Mouse (Mus musculus) CD4-positive, CD25-positive, alpha-beta regulatory T cell, adult 4 months (primary cell): ENCODE measurements around the gene Rbfox2. TPM values are rescaled to one million over a fixed set of nuclear protein-coding genes. Genes with fewer than 3 reads are reported as not detected.

ENCODE experiments used
- ATAC-seq: one replicate; pipeline ENCODE4 v1.8.0; 2017
- polyA plus RNA-seq, 2 experiments: library from polyadenylated mRNA; unstranded; fragments of 100-300 nt; shearing (Covaris generic); gene quantifications; one replicate each; pipeline ENCODE4 v1.2.1; 2017

Rbfox2 gene
- polyA plus RNA-seq, 2 experiments from 2014 or later, result not detected

DNA sequence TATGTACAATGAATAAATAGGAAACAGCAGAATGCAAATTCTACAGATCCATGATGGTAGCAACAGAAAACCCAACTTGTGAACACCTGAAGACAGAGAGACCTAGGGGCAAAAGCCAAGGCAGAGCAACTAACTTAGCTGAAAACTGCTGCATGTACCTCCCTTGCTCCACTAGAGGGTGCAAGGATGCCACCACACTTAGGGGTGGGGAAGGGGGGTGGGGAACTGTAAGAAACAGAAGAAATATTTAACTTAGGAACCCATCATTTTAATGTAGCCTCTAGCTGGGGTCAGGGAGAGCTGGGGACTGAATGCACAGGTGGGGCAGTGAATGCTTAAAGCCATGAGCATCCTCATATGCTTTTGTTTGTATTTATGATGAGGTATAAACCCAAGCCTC is 81.5 kb downstream of the Rbfox2 start:
- ATAC-seq, result no peak

DNA sequence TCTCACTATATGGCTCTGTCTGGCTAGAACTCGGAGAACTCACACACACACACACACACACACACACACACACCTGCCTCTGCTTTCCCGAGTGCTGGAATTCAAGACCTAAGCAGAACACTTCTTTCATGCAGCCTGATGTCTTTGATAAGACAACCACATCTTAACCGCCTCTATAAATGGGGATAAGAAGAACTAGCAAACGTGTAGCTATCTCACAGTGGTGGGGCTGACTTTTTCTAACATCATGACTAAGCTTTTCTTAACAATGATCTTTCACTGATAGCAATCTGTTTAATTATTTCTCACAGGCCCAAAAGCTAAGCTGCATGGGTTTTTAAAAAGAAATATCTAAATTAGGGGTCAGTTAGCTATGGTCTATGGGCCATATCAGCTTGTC is 86.0 kb downstream of the Rbfox2 start:
- ATAC-seq, result no peak

DNA sequence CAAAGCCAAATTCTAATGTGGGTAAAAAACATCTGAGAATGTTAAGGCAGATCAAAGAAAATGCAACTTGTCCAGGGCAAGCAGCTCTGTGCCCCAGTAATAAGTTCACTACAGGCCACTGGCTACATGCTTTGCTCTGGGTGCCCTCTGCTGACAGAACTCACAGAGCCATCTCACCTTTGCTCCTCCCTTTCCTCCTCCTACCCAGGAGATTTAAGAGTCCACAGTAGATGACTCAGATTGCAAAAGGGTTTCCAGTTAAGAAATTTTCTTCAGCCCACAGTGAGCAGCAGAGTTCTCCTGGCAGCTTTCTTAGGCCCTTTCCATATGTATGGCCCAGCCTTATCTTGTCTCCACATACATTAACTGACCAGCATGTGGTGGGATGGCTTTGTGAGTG is 86.7 kb downstream of the Rbfox2 start:
- ATAC-seq, result no peak

DNA sequence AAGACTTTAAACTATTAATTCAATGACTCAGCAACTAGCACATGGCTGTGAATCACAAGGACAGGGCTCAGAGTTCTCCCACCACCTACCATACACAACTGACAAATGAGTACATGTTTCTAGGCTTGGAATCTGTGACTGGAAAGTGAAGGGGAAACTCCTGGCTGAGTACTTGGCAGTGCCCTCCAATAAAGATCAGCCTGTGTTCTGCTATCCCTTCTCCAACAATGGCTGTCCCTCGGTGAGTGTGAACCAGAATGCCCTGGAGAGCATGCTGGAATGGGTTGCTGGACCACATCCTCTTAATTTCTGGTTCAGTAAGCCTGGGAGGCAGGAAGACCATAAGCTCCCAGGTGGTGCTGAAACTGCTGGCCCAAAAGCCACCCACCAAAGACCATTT is 87.2 kb downstream of the Rbfox2 start:
- no peak for ATAC-seq

DNA sequence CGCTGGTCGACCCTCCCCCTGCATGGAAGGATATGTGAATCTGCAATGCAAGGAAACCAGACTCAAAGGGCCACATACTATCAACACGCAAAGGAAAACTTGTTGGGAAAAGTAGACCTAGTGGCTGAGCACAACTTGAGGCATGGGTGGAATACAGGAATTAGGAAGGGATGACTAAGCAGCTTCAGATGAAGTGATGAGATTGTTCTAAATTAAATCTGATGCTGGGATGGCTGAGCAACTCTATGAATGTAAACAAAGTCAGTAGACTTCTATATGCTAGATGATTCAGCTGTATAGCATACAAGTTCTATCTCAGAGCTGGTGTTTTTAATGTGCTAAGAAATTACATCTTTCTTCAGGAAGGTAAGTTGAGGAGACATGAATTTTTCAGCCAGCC is 88.8 kb downstream of the Rbfox2 start:
- ATAC-seq, result no peak

DNA sequence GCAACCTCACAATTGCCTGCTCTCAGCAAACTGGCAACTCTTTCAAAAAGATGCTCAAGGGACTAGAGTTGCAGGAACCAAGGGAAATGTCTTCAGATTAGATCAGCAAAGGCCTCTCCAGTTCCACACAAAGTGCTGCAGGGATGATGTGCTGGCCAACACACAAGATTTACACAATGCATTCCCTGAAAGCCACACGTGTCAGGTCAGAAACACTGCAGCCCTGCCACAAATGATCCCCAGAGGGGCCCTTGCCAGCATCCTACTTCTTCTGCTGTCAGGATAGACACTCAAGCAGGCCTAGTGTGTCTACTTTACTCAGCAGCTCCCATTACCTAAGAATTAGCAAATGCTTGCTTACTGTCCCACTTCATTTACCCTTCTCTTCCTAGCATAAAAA is 89.3 kb downstream of the Rbfox2 start:
- ATAC-seq, result no peak

DNA sequence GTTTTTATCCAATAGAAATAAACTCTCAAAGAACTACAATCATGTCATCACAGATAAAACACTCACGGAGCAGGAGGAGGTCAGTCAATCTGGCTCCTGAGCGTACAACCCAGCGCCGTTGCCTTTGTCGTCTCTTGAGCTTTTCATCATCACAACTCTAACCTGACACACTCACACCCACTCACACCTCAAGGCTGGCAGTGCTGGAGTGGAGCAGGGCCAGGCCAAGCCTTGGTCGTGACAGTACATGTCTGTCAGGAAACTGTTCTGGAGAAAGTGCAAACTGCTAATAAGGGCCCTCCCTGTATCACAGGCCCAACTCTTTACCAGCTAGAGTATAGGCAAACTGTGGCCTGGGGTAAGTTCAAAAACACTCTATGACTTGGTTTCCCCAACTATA is 90.1 kb downstream of the Rbfox2 start:
- ATAC-seq, result no peak

DNA sequence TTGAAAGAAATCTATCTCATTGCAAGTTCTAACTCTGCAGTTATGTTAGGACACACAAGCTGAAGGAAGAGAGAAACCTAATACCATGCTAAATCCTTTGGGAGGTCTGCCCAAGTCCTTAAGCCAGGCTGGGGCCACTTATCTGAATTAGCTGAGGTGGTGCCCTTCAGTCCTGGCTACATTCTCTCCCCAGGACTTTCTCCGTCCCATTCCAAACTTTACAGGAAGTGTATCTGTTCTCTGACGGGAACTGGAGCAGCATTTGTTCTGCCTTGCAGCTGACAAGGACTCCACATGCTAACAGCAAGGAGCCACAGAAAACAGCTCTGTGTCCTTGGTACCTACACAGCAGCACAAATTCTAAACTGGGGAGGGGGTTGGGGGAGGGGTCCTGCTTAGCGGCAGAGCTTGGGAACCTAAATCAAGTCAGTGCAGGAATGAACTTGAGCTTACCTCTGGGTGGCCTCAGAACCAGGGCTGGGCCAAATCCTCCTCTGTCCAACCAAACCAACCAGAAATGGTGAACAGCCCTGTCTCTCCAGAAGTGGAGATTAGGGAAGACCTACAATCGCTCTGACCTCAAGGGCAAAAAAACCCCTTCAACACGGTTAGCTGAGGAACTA is 91.5 kb downstream of the Rbfox2 start:
- ATAC-seq, result no peak

DNA sequence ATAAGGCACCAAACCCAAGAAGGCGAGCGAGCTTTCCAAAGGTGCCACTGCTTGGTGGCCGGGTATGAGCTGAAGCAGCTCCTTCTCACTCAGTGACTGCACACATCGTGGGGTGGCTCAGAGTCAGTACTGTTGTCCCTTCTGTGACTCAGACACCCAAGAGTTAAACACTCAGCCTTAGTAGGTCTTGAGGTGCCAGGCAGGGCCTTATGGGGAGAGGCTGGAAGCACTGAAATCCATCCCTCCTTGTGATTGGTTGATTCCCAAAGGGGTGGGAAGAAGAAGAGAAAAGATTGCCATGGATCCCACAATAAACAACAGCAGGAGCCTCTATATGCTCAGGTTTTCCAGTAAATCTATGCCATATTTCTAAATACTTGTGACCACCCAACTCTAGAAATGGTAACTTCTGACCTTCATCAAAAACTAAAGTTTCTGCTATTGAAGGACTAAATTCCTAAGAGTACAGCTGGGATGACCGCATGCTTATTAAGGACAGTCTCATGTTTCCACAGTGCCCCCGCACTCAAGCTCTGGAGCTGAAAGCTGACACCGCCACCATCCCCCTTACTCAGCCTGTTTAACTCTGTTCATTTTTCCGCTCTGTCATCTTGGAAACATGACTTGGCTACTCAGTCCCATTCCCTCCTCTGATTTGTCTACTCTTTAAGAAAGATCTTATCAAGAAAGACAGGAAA is 92.2 kb downstream of the Rbfox2 start:
- no peak for ATAC-seq

DNA sequence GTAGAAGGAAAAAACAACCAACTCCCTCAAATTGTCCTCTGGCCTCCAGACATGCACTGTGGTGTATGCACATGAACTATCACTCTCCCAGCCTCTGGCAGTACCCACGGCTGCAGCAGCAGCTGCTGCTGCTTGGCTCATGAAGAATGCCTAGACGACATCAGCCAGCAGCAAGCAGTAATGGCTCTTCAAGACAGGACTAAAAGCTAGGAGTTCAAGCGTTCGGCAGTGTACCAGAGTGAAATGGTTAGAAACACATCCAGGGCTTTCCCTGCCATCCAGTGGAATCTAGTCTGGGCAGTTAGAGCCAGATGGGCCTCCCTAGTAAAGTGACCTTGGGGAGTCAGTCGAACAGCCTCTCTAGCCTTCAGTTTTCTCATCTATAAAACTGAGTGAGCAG is 93.0 kb downstream of the Rbfox2 start:
- no peak for ATAC-seq

DNA sequence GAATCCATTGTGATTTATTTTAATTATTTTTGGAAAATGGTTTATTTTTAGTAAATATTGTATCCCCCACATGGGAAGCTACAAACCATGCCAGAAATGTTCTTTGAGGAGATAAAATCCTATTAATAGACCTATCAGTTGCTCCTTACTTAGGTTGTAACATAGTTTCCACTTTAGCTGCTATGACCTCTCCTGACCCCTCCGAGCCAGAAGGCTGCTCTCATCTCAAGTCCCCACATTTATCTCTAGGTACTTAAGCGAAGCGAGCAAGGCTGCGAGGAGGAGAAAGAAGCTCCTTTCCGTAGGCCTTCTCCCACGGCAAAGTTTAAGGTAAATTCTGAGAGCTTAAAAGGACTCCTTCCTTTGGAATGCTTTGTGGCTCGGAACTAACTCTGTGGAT is 94.0 kb downstream of the Rbfox2 start:
- no peak for ATAC-seq

DNA sequence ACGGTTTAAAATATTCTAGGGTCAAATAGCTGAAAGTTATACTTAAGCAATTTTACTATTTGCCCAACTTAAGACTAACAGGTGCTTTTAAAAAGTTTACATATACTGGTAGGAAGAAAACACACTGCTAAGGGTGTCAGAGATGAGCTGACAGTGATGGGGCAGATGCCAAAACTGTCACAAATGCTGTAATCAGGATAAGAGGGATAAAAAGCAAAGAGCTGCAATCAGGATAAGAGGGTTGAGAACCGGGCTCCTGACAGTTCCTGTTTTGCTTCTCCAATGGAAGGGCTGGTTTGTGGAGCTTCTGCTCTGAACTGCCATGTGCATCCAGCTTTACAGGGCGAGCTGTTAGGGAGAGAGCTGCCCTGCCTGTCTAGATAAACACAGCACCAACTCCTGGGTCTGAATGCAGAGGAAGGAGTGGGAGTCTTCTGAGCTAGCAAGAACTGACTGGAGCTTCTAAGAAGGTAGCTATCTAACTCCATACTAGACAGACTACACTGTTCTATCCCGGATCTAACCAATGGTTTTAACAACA is 94.5 kb downstream of the Rbfox2 start:
- no peak for ATAC-seq

DNA sequence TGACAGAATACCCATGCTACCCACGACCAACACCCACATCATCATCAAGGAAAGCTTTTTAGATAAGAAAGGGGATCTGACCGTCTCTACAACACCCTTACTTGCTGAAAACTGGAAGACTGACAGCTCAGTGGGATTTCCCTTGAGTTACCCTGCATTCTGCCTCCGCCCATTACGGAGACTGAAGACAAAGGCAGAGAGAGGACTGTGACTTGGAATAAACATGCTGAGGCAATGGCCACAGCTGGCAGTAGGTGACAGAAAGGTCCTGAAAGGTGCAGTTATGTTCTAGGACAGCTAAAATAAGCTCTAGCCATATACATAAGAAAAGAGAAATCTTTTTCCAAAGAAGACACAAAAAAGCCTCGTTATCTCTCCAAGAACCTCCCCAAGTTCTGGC is 99.8 kb downstream of the Rbfox2 start:
- ATAC-seq, result no peak

DNA sequence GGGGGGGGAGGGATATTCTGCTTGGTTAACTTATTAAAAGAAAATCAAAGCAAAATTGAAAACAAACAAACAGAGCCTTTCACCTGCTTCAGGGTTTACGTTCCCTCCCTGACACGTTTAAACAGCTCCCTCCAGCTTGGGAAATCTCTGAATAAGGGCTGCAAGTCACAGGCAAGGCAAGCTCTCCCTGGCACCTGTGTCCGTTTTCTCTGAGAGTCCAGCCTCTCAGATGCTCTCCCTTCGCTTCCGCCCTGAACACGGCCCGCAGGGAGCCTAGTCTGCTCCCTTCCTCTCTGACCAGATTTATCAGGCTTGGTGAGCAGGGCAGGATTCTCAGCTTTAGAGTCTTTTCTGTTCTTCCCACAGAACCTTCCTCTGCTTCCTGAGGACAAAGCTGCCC is 101.9 kb downstream of the Rbfox2 start:
- ATAC-seq, result no peak

DNA sequence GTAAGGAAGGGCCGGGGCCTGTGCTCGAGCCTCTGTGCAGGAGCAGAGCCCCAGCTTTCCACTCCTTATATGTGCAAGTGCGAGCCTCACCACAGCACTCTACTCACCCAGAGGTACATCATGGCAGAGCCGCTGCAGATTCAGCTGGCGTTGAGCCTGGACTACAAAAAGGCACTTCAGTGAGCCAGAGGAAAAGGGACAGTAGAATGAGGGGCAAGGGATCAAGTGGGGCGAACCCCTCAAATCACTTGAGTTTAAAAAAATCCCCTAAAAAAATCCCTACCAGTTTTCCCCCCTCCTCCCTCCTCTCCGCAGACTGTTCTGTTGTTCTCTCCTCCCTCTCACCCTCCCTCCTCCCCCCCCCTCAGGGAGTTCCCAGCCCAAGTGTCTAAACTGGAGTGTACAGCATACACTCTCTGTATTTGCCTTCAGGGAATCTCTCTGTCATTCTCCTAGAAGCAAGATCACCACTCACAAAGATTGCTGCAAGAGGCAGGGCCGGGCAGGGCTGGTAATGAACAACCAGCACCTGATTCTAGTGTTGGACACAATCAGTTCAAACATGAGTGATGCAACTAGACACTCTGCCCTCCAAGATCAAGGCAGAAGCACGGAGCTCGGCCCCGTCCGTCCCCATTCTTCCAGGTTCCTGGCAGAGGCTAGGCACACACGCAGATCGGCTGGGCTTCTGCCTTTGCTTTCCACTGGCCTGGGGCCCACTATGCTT is 103.4 kb downstream of the Rbfox2 start:
- no peak for ATAC-seq

DNA sequence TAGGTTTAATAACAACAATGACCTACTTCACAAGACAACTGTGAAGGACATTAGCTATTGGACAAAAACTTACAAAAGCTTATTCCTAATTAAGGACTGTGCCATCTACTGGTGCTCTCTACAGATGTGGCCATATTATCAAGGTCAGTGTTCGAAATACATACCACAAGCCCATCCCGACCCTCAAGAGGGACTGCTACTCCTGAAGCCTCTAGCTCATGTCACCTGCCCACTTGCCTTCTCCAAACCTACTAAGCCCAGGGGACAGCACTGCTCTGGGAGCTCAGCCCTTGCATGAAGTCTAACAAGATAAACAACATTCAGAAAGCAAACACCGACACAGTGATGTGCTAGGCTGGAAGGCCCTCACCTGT is 103.9 kb downstream of the Rbfox2 start:
- ATAC-seq, result no peak

DNA sequence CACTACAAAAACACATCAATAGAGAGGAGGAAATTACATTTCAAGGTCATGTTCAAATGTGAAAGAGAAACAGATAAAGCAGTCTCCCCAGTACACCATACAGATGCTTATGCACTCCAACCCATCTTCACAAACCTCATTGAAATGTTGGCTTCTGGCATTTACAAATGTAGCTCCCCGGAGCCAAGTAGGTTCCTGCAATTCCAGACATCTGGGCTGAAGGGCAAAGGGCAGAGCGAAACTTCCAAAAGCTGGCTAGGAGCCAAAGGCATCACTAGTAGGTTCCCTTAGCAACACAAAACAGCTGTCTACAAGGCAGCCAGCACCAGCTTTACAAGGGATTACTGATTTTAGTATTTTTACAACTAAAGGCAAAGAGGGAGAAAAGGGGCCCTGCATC is 104.6 kb downstream of the Rbfox2 start:
- ATAC-seq, result no peak

DNA sequence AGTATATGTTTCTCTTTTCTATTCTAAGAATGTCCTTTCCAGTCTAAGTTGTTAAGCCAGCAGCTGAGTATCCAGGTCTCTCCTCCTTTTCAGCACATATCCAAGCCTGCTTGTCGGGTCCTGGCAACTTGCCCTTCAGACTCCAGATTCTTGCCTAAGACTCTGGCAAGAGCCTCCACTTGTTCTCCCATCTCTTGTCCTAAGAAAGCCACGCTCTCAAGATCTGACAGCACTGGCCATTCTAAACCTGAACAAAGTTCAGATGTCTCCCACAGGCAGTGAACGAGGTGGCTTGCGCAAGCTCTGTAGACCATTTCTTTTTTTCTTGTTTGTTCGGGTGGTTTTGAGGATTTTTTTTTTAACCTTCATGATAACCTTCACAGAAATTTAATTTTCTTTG is 110.0 kb downstream of the Rbfox2 start:
- ATAC-seq, result no peak

DNA sequence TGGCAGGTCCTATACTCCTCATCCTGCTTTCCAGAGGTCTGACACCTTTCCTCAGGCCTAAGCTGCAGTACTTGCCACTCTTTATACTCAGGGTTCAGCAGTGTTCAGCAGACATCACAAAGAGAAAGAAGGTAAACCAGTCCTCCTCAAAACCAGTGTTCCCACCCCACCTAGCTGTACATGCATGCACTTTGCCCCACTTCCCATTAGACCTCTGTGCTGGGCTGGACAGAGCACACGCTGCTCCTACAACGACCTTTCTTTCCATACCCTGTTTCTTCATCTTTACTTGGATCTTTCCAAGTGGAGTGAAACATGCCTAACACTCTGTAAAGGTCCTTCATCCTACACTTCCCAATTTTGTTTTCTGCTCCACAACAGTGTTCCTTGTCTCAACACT is 110.8 kb downstream of the Rbfox2 start:
- no peak for ATAC-seq

DNA sequence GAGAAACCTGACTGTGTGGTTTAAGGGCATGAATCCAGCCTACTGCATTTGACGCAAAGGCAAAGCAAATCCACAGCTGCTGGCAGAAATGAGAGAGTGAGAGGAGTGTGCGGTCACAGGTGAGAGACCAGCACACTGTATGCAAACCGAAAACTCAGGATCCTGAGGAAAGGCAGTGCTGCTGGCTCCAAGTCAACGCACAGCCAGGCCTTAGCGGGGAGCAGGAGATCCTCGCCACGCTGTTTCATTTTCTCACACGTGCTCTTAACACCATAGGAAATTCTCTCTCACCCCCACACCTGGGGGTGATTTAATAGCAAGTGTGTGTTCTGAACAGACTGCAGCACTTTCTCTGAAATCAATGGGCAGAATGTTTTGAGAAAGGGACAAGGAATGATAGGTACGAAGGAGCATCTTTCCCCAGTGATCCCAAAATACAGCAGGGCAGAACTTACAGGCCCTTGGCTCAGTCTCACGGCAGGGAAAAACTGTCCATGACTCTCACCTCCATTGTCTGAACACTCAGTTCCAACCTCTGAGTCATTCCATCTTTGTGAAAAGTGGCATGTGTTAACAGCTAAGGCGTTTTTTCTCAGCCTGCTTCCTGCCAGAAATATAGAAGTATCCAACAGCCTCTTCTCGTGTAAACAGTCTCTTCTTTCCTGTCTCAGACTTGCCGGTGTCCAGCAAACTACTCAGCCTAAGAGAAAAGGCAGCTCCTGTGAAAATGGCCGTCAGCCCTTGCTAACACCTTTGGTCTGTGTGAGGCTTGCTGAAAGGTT is 114.5 kb downstream of the Rbfox2 start:
- no peak for ATAC-seq

DNA sequence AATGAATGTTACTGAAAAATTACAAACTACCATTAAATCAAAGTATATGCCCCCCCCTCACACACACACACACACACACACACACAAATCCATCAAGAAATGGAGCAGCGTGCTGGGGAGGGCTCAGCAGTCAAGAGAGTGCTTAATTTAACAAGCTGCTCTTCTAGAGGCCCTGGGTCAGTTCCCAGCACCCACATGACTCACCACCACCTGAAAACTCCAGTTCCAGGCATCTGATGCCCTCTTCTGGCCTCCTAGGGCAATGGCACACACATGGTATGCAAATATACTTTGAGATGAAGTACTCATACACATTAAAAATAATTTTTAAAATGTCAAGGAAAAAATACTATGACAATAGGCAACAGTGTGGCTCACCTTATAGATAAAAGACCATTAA is 120.7 kb downstream of the Rbfox2 start:
- no peak for ATAC-seq

DNA sequence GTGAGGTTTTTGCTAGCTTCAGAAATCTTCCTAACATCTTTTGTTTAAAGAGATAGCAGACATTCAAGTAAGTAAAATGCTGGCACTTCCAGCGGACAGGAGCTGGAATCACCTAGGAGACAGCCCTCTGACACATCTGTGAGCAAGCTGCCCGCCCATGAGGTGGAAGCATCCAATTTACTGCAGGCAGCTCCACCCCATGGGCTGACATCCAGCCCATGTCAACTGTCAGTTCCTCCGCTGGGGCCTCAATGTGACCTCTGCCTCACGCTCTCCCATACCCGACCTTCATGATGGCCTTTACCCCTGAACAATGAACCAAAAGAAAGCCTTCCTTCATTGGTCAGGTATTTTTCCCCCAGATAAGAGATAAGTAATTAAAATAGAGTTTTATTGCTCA is 121.2 kb downstream of the Rbfox2 start:
- ATAC-seq, result no peak

DNA sequence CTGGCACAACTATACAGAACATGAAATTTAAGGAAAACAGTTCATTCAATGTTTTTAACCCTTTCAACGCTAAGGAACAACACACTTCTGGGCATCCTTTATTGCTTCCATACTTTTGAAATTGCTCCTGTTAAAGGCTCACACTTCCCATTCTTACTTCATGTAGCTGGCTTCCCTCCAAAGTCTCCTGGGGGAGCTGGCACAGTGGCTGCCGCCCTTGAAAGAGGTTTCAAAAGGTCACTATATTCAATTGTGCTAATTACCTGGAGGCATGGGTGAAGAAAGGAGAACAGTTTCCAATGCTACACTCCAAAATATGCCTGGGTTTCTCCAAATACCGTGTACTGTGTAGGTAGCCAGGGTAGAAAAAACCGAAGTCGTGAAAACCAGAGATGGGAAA is 124.0 kb downstream of the Rbfox2 start:
- no peak for ATAC-seq
